Mouse (Mus musculus): ENCODE measurements around the gene Xrcc5.

Xrcc5 gene

GRCm38 (mm10) chr1:72307317-72307798, at the start of gene Xrcc5:
Xrcc5 (plus strand) TSS chr1:72307421.
- DNase-seq = peak; percentile 86 to 88

- DNase-seq = no peak
Measured at GRCm38 (mm10) chr1:72263099-72263498, 44.1 kb upstream of the Xrcc5 start.

- no peak for DNase-seq
Measured at GRCm38 (mm10) chr1:72278085-72278484, 29.1 kb upstream of the Xrcc5 start.

GRCm38 (mm10) chr1:72282604-72283003, 24.6 kb upstream of the Xrcc5 start:
- no peak for DNase-seq

- peak; percentile 93 to 94 for DNase-seq
Measured at GRCm38 (mm10) chr1:72283992-72284485, 23.2 kb upstream of the Xrcc5 start, which contains the start of the genes Pecr and Tmem169. Pecr (minus strand) TSS chr1:72284314. Tmem169 (plus strand) TSS chr1:72284369.

GRCm38 (mm10) chr1:72284539-72284938, 22.7 kb upstream of the Xrcc5 start:
- no peak for DNase-seq

GRCm38 (mm10) chr1:72286904-72287303, 20.3 kb upstream of the Xrcc5 start:
- no peak for DNase-seq

GRCm38 (mm10) chr1:72287893-72288292, 19.3 kb upstream of the Xrcc5 start:
- DNase-seq = no peak

- no peak for DNase-seq
Measured at GRCm38 (mm10) chr1:72288527-72289150, 18.6 kb upstream of the Xrcc5 start.

GRCm38 (mm10) chr1:72290896-72291295, 16.3 kb upstream of the Xrcc5 start:
- DNase-seq = no peak

- DNase-seq = no peak
Measured at GRCm38 (mm10) chr1:72291421-72291820, 15.8 kb upstream of the Xrcc5 start.

GRCm38 (mm10) chr1:72291925-72292324, 15.3 kb upstream of the Xrcc5 start:
- no peak for DNase-seq

- no peak for DNase-seq
Measured at GRCm38 (mm10) chr1:72293869-72294663, 13.2 kb upstream of the Xrcc5 start.

GRCm38 (mm10) chr1:72295746-72296145, 11.5 kb upstream of the Xrcc5 start:
- no peak for DNase-seq

GRCm38 (mm10) chr1:72301845-72302244, 5.4 kb upstream of the Xrcc5 start:
- DNase-seq = no peak

GRCm38 (mm10) chr1:72306241-72306640, 980 bp upstream of the Xrcc5 start:
- DNase-seq = no peak

- DNase-seq = peak; percentile 58 to 65
Measured at GRCm38 (mm10) chr1:72306679-72307181, 491 bp upstream of the Xrcc5 start.

GRCm38 (mm10) chr1:72308919-72309318, 1.7 kb downstream of the Xrcc5 start:
- no peak for DNase-seq

- no peak for DNase-seq
Measured at GRCm38 (mm10) chr1:72309744-72310424, 2.7 kb downstream of the Xrcc5 start.

GRCm38 (mm10) chr1:72312701-72313398, 5.6 kb downstream of the Xrcc5 start:
- DNase-seq = no peak

- peak; percentile 4 to 11 for DNase-seq
Measured at GRCm38 (mm10) chr1:72313399-72314039, 6.3 kb downstream of the Xrcc5 start.

GRCm38 (mm10) chr1:72315447-72315846, 8.2 kb downstream of the Xrcc5 start:
- no peak for DNase-seq

Data from B cell, adult 2 months (primary cell).